Mouse (Mus musculus): ENCODE data around the gene Prtg.

The Prtg gene

DNA sequence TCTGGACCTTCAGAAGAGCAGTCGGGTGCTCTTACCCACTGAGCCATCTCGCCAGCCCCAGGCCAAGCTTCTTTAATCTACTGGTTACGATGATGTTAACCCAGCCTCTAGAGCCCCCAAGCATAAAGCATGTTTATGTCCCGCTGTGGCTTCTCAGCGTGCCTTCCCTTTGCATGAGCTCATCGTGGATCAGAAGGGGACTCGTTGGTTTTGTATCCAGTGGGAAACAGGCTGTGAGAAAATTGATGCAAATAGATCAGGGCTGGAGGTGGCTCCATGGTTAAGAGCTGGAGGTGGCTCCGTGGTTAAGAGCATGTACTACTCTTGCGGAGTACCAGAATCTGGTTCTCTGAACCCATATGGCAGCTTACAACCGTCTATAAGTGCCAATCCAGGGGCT, 54.6 kb downstream of the Prtg start:
- DNase-seq (ENCODE audit: extremely low spot score, low read depth, low spot score), result no peak

- no peak for DNase-seq (ENCODE audit: extremely low spot score, low read depth, low spot score)
Measured at GRCm38 (mm10) chr9:72862186-72862585, 55.5 kb downstream of the Prtg start.

DNA sequence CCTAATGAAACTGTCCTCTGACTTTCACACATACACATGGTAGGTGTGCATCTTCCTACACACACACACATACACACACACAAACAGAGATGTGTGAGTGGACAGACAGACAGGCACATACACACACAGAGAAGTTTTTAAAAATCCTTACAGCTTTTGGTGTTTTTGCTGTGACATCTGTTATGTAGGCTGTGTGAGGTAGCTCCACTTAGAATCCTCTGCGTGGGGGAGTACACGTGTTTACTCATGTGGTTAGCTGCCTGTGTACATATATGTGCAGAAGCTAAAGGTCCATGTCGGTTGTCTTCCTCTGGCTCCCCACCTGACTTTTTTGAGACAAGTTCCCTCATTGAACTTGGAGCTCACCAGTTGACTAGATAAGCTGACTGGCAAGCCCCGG, 56.3 kb downstream of the Prtg start:
- no peak for DNase-seq (ENCODE audit: extremely low spot score, low read depth, low spot score)

- no peak for DNase-seq (ENCODE audit: extremely low spot score, low read depth, low spot score)
Measured at GRCm38 (mm10) chr9:72863773-72864172, 57.1 kb downstream of the Prtg start.

GRCm38 (mm10) chr9:72867434-72867833, 60.8 kb downstream of the Prtg start:
- no peak for DNase-seq (ENCODE audit: extremely low spot score, low read depth, low spot score)

DNA sequence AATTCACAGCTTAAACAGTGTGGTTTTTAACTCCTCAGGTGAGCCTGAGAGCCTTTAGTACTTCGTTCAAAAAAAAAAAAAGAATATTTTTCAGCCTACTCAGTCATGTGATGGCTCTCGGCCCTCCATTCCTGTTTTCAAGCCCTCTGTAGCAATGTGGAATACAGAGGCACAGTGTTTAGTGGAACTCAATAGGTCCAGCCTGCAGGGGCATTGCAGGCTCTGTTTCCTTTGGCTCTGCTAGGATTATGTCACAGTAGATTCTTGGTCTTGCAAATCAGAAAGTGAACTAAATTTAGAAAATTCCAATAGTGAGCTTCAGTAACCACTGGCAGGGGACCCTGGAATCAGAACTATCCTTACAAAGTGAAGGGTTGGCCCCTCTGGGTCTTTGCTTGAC, 62.1 kb downstream of the Prtg start:
- no peak for DNase-seq (ENCODE audit: extremely low spot score, low read depth, low spot score)

- DNase-seq (ENCODE audit: extremely low spot score, low read depth, low spot score), result no peak
Measured at GRCm38 (mm10) chr9:72871506-72872297, 65.0 kb downstream of the Prtg start.

- no peak for DNase-seq (ENCODE audit: extremely low spot score, low read depth, low spot score)
Measured at GRCm38 (mm10) chr9:72872298-72873130, 65.8 kb downstream of the Prtg start.

GRCm38 (mm10) chr9:72875878-72876277, 69.2 kb downstream of the Prtg start:
- DNase-seq (ENCODE audit: extremely low spot score, low read depth, low spot score), result no peak

DNA sequence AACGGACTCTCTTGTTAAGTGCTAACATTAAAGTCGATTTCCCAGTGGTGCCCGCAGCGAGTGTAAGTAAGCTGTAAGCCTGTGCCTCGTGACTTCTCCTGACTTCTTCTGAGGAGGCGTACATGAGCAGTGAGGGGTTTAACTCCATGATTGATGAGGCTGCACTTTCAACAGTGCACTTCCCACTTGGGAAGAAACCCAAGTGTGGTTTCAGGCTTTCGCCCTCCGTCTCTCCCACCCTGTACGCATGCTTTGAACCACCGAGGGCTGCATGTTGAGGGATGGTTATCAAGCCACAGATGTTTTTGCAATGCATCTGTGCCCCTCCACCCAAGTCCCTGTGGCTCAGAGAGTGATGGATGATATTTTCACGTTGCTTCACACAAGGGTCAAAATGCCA, 71.2 kb downstream of the Prtg start:
- DNase-seq (ENCODE audit: extremely low spot score, low read depth, low spot score), result no peak

GRCm38 (mm10) chr9:72878656-72879055, 72.0 kb downstream of the Prtg start:
- no peak for DNase-seq (ENCODE audit: extremely low spot score, low read depth, low spot score)

- DNase-seq (ENCODE audit: extremely low spot score, low read depth, low spot score), result no peak
Measured at GRCm38 (mm10) chr9:72879601-72880000, 72.9 kb downstream of the Prtg start.

GRCm38 (mm10) chr9:72880225-72880960, 73.7 kb downstream of the Prtg start:
- no peak for DNase-seq (ENCODE audit: extremely low spot score, low read depth, low spot score)

DNA sequence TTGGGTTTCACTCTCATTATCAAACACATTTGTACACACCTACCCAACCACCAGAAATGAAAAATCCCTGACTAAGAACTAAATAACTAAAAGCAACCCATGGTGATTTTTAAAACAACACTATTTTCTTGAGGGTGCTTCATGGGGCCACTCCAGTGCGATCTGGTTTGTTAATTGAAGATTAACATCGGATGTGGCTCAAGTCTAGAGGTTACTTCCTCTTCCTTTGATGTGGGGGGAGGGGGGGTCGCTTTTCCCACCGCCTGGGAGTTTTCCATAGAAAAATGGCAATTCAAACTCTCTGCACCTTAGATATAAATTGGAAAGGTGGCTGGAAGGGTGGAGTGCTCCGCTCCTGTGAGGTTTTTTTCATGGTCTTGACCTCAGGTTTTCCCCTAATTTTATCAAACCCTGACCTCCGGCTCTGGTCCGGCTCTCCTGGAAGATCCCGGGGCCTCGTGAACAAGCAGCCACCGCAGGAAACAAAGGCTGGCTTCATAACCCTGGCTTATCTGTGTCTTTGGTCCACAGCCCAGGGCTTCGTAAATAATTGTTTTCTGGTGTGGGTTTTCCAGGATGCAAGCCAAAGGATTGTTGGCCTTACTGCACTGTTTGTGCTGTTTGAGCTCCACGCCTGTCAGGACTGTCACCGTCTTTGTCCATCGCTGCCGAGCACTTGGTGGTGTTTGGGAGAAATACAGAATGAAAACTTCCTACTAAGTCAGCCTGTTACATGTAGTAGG, 74.5 kb downstream of the Prtg start:
- no peak for DNase-seq (ENCODE audit: extremely low spot score, low read depth, low spot score)

- DNase-seq (ENCODE audit: extremely low spot score, low read depth, low spot score), result no peak
Measured at GRCm38 (mm10) chr9:72883940-72884339, 77.3 kb downstream of the Prtg start.

DNA sequence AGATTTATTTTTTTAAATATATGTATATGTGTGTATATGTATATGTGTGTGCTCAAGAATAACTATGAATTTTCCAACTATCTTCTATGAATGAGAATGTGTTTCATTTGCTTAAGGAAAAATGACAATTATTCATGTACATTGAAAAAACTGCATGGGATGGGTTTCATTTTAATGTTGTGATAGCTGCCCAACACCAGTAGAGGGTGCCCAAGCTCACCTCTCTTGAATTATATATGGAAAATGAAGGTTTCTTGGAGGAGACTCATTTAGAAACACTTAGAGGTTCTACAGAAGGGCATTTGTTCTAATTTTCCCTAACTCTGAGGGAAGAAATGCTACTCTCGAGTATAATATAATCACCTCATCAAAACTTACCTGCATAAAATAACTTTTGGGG, 83.1 kb downstream of the Prtg start:
- no peak for DNase-seq (ENCODE audit: extremely low spot score, low read depth, low spot score)

DNA sequence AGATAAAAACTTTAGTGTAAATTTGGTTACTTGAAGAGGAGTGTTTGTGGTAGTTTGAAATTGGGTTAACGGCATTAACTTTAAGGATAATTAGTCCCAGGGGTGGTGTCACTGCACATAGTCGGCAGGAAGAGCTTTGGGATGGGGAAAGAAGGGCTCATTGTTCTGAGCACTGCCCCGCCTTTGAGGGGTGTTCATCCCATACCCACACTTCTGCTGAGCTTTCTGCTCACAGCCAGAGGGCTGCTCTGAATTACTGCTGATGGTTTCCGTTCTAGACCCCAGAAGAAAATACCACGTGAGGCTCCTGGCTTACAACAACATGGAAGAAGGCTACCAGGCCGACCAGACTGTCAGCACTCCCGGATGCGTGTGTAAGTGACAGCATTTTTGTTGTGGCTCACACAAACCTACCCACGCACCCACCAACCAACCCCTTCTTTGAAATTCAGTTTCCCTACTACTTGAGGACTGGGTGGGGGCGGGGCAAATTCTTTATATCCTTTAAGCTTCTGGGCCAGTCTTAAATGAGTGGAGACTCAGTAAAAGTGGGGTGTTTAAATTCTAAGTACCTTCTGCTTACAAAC, 83.9 kb downstream of the Prtg start:
- no peak for DNase-seq (ENCODE audit: extremely low spot score, low read depth, low spot score)

GRCm38 (mm10) chr9:72892761-72893160, 86.1 kb downstream of the Prtg start:
- DNase-seq (ENCODE audit: extremely low spot score, low read depth, low spot score), result no peak

GRCm38 (mm10) chr9:72894796-72895352, 88.2 kb downstream of the Prtg start:
- DNase-seq (ENCODE audit: extremely low spot score, low read depth, low spot score), result no peak

DNA sequence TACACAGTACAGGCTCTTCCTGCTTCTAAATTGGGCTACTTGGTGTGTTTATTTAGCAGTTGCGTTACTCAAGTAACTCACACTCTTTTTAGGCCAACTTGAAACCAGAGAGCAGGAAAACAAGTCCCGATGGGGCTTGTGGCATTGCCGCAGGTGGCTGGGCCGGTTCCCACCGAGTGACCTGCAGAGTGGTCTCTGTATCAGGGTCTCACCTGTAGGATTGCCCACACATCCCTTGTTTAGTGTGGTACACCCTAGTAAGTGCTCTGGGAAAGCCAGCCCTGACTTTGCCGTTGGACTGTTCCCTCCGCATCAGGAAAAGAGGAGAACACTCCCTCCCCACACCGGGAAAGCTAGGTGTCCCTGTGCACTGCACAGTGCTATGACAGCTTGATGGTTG, 95.4 kb downstream of the Prtg start:
- DNase-seq (ENCODE audit: extremely low spot score, low read depth, low spot score), result no peak
